Mouse (Mus musculus): ENCODE results near the gene Ascl5. TPM values are rescaled to one million over a fixed set of nuclear protein-coding genes. Genes with fewer than 3 reads are reported as not detected.

Gene Ascl5
- total RNA-seq, 2 experiments from 2014 or later = not detected

DNA sequence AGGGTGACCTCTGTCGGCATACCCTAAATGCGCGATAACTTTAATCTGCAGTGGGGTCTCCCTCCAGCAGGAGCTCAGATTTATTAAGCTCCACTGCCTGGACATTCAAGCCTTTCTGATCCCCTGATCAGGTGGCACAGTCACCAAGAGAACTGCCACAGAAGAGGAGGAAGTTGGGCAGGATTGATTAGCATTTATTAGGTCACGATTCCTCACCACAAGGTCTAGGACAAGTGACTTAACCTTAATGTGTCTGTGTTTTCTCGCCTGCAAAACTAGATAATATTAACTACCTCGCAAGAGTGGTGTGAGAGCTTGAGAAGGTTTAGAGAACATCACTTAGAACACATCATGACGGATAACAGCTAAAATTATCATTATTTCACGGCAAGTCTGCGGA, 2.7 kb upstream of the Ascl5 start:
- no peak for ATAC-seq (ENCODE audit: poor library complexity, severe bottlenecking)

GRCm38 (mm10) chr1:136051013-136051315, 360 bp downstream of the Ascl5 start:
- 0 out of 2 replicates have a peak, but pooled peaks have one; percentile 17 for ATAC-seq (ENCODE audit: poor library complexity, severe bottlenecking)

- ATAC-seq (ENCODE audit: poor library complexity, severe bottlenecking) = peak; percentile 36; the same call in 1 of the 2 replicates
Measured at GRCm38 (mm10) chr1:136051465-136051864, 861 bp downstream of the Ascl5 start.

DNA sequence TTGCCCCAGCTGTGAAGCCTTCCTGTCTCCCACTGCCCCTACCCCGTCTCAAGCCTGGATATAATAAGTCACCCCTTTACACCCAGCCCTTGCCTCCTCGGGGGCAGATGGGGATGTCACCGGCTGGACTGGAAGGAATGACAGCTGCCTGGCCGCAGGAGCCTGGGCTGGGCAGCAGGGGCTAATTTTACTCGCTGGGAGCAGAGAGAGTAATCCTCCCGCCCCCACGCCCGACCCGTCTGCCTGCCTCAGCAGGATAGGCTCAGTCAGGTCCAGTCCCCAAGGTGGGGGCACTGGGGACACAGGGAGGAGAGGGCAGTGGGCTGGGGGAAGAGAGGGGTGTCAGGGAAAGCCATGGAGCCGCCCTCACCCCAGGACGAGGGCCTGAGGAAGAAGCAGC, 1.9 kb downstream of the Ascl5 start, which contains the start of gene Cacna1s:
Cacna1s (plus strand) TSS at position 204 of the 400 bp plus-strand sequence.
- no peak for ATAC-seq (ENCODE audit: poor library complexity, severe bottlenecking)

DNA sequence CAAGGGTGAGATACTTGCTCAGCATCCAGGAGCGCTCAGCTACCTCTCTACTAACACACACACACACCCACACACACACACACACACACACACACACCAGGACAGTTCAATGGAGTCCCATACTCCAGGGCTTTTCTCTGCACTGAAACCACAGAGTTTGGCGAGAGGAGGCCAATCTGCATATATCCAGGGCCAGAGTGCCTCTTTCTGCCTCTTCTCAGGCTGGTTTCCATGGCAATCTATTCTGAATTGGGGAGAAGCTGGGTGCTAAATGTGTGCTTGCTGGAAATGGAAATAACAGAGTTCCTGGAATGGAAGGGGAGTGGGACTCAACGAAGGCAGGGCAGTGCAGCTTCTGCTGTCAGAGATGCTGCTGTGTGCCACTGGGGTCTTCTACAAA, 5.2 kb downstream of the Ascl5 start:
- ATAC-seq (ENCODE audit: poor library complexity, severe bottlenecking) = no peak

GRCm38 (mm10) chr1:136058594-136058993, 8.0 kb downstream of the Ascl5 start:
- no peak for ATAC-seq (ENCODE audit: poor library complexity, severe bottlenecking)

DNA sequence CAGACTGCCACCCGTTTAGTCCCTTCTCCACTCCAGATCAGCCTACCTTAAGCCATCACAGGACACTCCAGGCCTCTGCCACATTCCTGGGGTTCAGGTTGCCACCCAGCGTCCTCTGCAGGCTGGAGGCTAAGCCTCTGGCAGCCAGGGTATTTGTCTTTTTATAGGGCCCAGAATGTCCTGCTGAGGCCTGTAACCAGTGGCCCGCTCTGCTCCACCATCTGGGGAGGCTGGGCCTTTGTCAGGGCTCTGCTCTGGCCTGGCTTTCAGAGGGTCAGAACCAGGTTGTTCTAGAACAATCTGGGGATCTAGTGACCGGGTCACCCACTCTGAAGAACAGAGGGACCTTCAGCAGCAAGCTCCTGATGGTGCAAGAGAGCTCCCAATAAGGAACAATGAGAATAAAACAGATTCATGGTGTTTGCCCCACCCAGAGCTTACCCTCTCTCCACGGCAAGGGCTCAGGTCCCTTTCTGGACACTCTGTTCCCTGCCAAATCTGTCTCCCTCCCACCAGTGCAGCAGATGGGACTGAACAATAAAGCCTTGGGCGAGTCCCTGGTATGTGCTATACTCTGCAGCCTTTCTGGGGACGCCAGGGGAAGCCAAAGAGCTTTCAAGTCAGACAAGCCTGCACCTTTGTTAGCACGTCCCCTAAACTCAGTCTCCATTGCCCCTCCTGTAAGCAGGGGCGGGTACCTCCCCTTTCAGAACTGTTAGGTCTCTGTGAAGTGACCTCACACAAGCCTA, 10.6 kb downstream of the Ascl5 start:
- no peak for ATAC-seq (ENCODE audit: poor library complexity, severe bottlenecking)

DNA sequence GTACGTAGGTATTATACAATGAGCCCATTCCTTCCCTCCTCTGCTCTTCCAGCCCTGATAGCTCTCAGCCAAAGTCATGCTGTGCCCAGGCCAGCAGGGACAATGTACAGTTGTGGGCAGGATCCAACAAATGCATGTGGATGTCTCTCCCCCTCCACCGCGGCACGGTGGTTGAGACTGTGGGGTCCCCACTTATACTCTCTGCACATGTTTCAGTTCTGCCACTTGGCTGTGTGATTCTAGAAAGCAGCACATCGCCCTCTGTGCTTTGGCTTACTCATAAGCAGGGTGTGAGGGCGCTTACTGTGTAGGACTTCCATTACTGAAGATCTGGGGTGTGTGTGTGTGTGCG, 11.2 kb downstream of the Ascl5 start:
- no peak for ATAC-seq (ENCODE audit: poor library complexity, severe bottlenecking)

- no peak for ATAC-seq (ENCODE audit: poor library complexity, severe bottlenecking)
Measured at GRCm38 (mm10) chr1:136063991-136064390, 13.4 kb downstream of the Ascl5 start.

DNA sequence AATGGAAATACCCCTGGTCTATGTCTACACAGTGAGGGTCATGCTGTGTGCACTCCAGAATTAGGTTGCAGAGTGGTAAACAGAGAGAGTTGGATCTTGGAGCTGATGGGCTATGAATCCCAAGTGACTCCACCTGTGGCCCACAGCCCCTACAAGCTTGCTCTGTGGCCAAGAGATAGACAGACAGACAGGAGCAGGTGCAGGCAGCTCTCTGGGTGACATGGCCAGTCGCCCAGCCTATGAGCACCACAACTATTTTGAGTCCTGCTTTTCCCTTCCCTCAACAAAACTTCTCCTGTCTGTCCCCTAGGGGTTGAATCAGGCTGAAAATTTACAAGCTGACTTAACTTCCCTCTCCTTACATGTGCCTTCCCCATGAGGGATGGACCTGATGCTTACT, 16.0 kb downstream of the Ascl5 start:
- no peak for ATAC-seq (ENCODE audit: poor library complexity, severe bottlenecking)

DNA sequence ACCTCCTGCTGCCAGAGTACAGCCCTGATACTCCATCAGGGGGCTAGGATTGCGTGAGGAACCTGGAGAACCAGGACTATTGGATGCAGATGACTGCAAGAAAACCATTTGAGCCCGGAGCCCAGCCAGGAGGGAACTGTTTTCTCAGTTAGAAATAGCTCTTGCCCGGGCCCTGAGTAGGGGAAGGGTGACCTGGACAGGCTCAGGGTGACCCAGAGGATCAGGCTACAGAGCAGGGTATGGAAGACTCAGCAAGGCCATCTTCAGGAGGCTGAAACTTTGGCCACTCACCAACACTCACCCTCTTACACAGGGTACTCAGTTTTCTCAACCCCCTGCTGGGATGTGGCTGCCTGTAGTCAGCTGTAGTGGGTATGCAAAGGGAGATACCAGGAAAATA, 17.0 kb downstream of the Ascl5 start:
- ATAC-seq (ENCODE audit: poor library complexity, severe bottlenecking) = no peak

DNA sequence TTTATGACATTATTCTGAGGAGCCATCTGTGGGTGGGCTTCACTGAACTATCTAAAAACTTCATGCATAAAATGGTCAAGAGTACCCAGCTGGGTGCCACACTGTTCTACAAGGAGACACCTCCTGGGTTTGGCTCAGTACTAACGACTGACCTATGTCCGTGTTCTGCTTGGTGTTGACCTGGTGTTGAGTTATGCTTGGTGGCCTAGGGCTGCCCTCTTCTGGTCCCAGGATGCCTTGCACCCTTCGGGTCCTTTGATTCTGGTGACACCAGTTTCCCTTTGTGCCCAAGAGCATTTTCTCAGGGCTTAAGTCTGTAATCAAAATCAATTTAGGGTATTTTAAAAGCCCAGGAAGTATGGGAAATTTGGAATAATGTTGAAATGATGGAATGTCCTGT, 25.5 kb downstream of the Ascl5 start:
- no peak for ATAC-seq (ENCODE audit: poor library complexity, severe bottlenecking)

- ATAC-seq (ENCODE audit: poor library complexity, severe bottlenecking) = no peak
Measured at GRCm38 (mm10) chr1:136077656-136078055, 27.1 kb downstream of the Ascl5 start.

DNA sequence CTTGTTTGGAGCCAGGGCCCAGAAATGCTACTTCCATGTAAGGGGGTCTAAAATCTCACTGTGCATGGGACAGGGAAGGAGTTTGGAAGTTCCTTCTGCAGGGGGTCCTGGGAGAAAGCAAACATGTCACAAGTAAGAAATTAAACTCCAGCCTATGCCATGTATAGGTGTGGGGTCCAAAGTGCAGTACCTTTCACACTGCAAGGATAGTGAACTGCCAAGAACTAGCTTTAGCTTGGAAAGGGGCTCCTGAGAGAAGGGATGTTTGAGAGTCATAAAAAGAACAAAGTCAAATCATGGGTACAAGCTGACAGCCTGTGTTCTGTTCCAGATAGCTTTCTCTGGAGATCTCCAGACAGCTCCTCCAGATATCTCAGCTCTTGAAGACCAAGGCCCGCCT, 30.6 kb downstream of the Ascl5 start:
- ATAC-seq (ENCODE audit: poor library complexity, severe bottlenecking) = no peak

- no peak for ATAC-seq (ENCODE audit: poor library complexity, severe bottlenecking)
Measured at GRCm38 (mm10) chr1:136085988-136086685, 35.5 kb downstream of the Ascl5 start.

- ATAC-seq (ENCODE audit: poor library complexity, severe bottlenecking) = no peak
Measured at GRCm38 (mm10) chr1:136089368-136090165, 39.0 kb downstream of the Ascl5 start.

- no peak for ATAC-seq (ENCODE audit: poor library complexity, severe bottlenecking)
Measured at GRCm38 (mm10) chr1:136093726-136094125, 43.1 kb downstream of the Ascl5 start.

DNA sequence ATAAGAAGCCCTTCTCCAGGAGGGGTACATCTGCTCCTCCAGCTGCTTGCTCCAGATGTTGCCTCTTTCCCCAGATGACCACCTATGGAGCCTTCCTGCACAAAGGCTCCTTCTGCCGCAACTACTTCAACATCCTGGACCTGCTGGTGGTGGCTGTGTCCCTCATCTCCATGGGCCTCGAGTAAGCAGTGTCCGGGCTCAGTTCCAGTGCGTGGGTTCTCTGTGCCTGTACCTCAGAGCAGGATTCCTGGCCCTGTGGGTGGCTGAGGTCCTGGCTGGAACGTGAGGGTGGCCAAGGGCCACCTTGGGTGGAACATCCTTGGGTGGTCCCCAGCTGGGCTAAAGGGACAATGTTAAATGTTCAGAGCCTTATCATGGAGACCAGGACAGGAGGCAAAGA, 44.2 kb downstream of the Ascl5 start:
- ATAC-seq (ENCODE audit: poor library complexity, severe bottlenecking) = no peak

Data from megakaryocyte, adult 5-6 weeks (primary cell).